Mouse (Mus musculus): ENCODE results near the gene Serpinb1c.

GRCm38 (mm10) chr13:32846221-32846620 lies 51.8 kb downstream of the Serpinb1c start:
- TF ChIP-seq POLR2A (IDR thresholded peaks at IDR 0.05; ENCODE audit: control insufficient read depth, extremely low read depth, insufficient read depth, low read length, poor library complexity): no peak
- TF ChIP-seq CTCF (IDR thresholded peaks at IDR 0.05; ENCODE audit: borderline replicate concordance, control insufficient read depth, extremely low read depth, insufficient read depth, low read length, poor library complexity): no peak

All from thymus, adult 2 months (tissue).